Mouse (Mus musculus) lung, adult 2 months (tissue): Measurements from ENCODE around the gene Gm9732.
"Not testable (repeated sequence)": the region's sequence is repeated elsewhere in the genome, so short reads cannot be mapped to it uniquely, and the experiment has no call there.

Experiments
- CTCF ChIP-seq: fragments of 200-500 bp; IDR thresholded peaks from 2 replicates; pipeline ENCODE4 v1.5.1; 2011; ENCODE audit warnings: mild to moderate bottlenecking, low read length, control low read depth; ENCODE audit not compliant: insufficient read depth
- POLR2A ChIP-seq: fragments of 200-500 bp; IDR thresholded peaks from 2 replicates; pipeline ENCODE4 v1.6.1; 2011; ENCODE audit warnings: low read depth, mild to moderate bottlenecking, control low read depth, low read length, borderline replicate concordance; ENCODE audit errors: extremely low read depth

- not testable (repeated sequence) for TF ChIP-seq POLR2A, CTCF
These were observed at the start of gene Gm9732 for GRCm38 (mm10) chr14:43274986-43275511.
